Mouse (Mus musculus) lung, embryonic 14.5 days (tissue): ENCODE measurements around the gene Mgat5b. TPM values are rescaled to one million over a fixed set of nuclear protein-coding genes. Genes with fewer than 3 reads are reported as not detected.
A peak's percentile ranks its signal among the peaks of the same experiment; 100 is the strongest.

ENCODE experiments used
- ATAC-seq: fragments of 200-750 bp; cut with Nextera tagmentation; 2 replicates; pipeline ENCODE4 v1.8.0; 2017; ENCODE audit warnings: mild to moderate bottlenecking, moderate TSS enrichment, moderate library complexity; ENCODE audit not compliant: insufficient read depth
- DNase-seq: peaks from one replicate; pipeline ENCODE4 v3.0.0-alpha.2; 2015
- H3K27ac ChIP-seq: fragments of 300-500 bp; sonication (generic); 2 replicates; pipeline ENCODE4 v1.5.1; 2014; ENCODE audit warnings: low read depth, mild to moderate bottlenecking, moderate library complexity
- H3K27me3 ChIP-seq: fragments of 300-500 bp; sonication (generic); 2 replicates; pipeline ENCODE4 v1.6.1; 2014; ENCODE audit warnings: low read length, control low read depth; ENCODE audit not compliant: insufficient read depth
- H3K36me3 ChIP-seq: fragments of 300-500 bp; sonication (generic); 2 replicates; pipeline ENCODE4 v1.6.1; 2014; ENCODE audit warnings: control low read depth; ENCODE audit not compliant: insufficient read depth
- H3K4me1 ChIP-seq: fragments of 300-500 bp; sonication (generic); 2 replicates; pipeline ENCODE4 v1.6.1; 2014; ENCODE audit warnings: antibody characterized with exemption, control low read depth; ENCODE audit not compliant: insufficient read depth
- H3K4me2 ChIP-seq: fragments of 300-500 bp; sonication (generic); 2 replicates; pipeline ENCODE4 v1.6.1; 2014; ENCODE audit warnings: mild to moderate bottlenecking
- H3K4me3 ChIP-seq: fragments of 300-500 bp; sonication (generic); 2 replicates; pipeline ENCODE4 v1.5.1; 2014; ENCODE audit warnings: low read depth, low read length
- H3K9ac ChIP-seq: fragments of 300-500 bp; sonication (generic); 2 replicates; pipeline ENCODE4 v1.6.1; 2014
- H3K9me3 ChIP-seq: fragments of 300-500 bp; sonication (generic); 2 replicates; pipeline ENCODE4 v1.6.1; 2016; ENCODE audit warnings: low read depth, low read length, control low read depth
- CTCF ChIP-seq: IDR thresholded peaks from 2 replicates; pipeline ENCODE4 v1.5.1; 2016; ENCODE audit warnings: antibody characterized with exemption, low read depth
- WGBS: fragments of 180-500 bp; shearing (Covaris S2); extraction: QIAGEN DNeasy Blood & Tissue Kit; methylation state at CpG from one replicate; pipeline ENCODE4 v1.1.7; 2014; 5-methylcytosine and 5-hydroxymethylcytosine counted together
- polyA plus RNA-seq: library from polyadenylated mRNA; unstranded; fragments of >200 nt; fragmentation: Nextera tagmentation; extraction: Ambion mirVana; gene quantifications from 2 replicates; pipeline ENCODE4 v1.2.1, GENCODE M21; 2014

Gene Mgat5b
- polyA plus RNA-seq, 1 experiment from 2014 or later: 0.59 TPM

DNA sequence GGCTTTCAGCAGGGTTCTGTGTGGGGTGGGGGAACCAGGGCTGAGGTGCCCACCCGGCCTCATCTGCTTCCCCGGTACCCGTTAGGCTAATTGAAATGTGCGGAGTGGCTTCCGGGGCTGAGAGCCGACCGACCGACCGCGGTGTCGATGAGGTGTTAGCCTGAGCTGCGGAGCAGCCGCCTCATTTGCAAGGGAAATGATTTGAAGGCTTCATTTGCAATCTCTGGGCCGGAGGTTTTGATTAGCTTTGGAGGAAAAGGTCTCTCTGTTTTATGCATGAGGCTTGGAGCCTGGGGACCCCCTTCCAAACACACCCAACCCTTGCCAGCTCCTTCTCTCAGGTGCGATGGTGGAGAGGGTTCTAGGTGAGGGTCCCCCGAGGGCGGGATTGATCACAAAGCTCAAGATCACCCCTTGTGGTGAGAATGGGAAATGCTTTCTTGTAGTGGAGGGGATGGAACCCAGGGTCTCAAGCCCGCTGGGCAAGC, 75.5 kb downstream of the Mgat5b start:
- DNase-seq: peak; percentile 74
- WGBS: 4% methylated on average over 18 of the region's 18 CpGs

GRCm38 (mm10) chr11:116996976-116997375, 78.3 kb downstream of the Mgat5b start:
- H3K4me1 ChIP-seq: no peaks in the 10 kb centered on the region
- no peaks in the 10 kb centered on the region for H3K9me3 ChIP-seq
- ATAC-seq (no peak), DNase-seq (no peak)
- no peak overlapping the region for H3K9ac ChIP-seq
- H3K36me3 ChIP-seq: no peaks in the 10 kb centered on the region
- 18% methylated on average over 3 of the region's 3 CpGs for WGBS
- no peak overlapping the region for H3K4me3 ChIP-seq
- no peak overlapping the region for H3K27ac ChIP-seq
- no peak for TF ChIP-seq CTCF
- no peak overlapping the region for H3K4me2 ChIP-seq
- H3K27me3 ChIP-seq: peaks cover 17% of the 10 kb centered on the region

More for the DNA sequence above, 75.5 kb downstream of the Mgat5b start:
- Histone ChIP-seq H3K4me2 (peak overlapping the region; percentile 8; the same call in 1 of the 2 replicates), H3K9ac (no peak overlapping the region), H3K4me3 (no peak overlapping the region), H3K27ac (no peak overlapping the region), H3K9me3 (no peaks in the 10 kb centered on the region), H3K4me1 (no peaks in the 10 kb centered on the region), H3K27me3 (peaks cover 17% of the 10 kb centered on the region), H3K36me3 (no peaks in the 10 kb centered on the region)
- TF ChIP-seq CTCF: peak; percentile 78
- no peak for ATAC-seq

DNA sequence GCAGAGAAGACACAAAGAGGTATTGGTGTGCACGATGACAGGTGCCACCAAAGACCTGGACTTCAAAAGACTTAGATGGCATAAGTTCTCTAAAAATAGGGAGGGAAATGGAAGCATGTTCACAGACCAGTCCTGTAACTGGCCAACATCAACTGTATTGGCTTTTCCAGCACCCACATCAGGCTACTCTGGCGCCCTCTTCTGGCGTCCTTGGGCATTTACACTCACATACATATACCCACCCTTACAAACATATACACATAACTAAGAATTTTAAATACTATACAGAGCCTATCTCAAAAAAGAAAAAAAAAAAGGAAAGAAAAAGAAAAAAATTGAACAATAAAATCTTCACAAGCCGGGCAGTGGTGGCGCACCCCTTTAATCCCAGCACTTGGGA, 80.3 kb downstream of the Mgat5b start:
- TF ChIP-seq CTCF: peak; percentile 43
- WGBS: 92% methylated on average over 5 of the region's 5 CpGs
- no peak for ATAC-seq
- no peak overlapping the region for H3K4me2 ChIP-seq
- H3K9me3 ChIP-seq: no peaks in the 10 kb centered on the region
- no peak overlapping the region for H3K27ac ChIP-seq
- no peak overlapping the region for H3K9ac ChIP-seq
- no peak overlapping the region for H3K4me3 ChIP-seq
- no peak for DNase-seq
- H3K27me3 ChIP-seq: peaks cover 11% of the 10 kb centered on the region
- H3K4me1 ChIP-seq: no peaks in the 10 kb centered on the region
- no peaks in the 10 kb centered on the region for H3K36me3 ChIP-seq

- Histone ChIP-seq H3K27ac (no peak overlapping the region), H3K9ac (no peak overlapping the region), H3K9me3 (no peaks in the 10 kb centered on the region), H3K4me2 (no peak overlapping the region), H3K4me1 (no peaks in the 10 kb centered on the region), H3K27me3 (no peaks in the 10 kb centered on the region), H3K36me3 (no peaks in the 10 kb centered on the region), H3K4me3 (no peak overlapping the region)
- DNase-seq (no peak), ATAC-seq (no peak)
- 6% methylated on average over 3 of the region's 3 CpGs for WGBS
- TF ChIP-seq CTCF: no peak
These were observed 81.6 kb downstream of the Mgat5b start for GRCm38 (mm10) chr11:117000219-117000618.

DNA sequence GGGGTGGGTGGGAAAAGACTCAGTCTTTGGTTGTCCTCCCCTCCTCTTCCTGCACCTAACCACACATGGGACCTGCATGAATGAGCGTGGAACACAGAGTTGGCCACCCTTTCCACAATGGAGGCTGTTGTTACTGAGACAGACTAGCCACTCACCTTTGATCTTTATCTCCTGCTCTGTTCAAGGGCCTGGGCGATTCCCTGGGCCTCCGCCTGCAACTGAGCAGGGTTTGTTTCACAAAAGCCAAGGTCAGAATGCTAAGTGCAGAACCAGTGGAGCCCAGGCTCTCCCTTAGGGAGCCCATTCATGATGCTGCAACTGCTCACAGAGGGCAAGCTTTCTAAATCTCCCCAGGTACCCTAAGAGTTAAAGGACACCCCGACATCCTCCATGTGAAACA, 83.1 kb downstream of the Mgat5b start:
- Histone ChIP-seq H3K27ac (peak overlapping the region; percentile 12; the same call in 1 of the 2 replicates), H3K36me3 (no peaks in the 10 kb centered on the region), H3K4me3 (no peak overlapping the region), H3K9ac (no peak overlapping the region), H3K4me1 (no peaks in the 10 kb centered on the region), H3K9me3 (no peaks in the 10 kb centered on the region), H3K4me2 (no peak overlapping the region), H3K27me3 (no peaks in the 10 kb centered on the region)
- ATAC-seq (no peak; the same call in 1 of the 2 replicates), DNase-seq (peak; percentile 19)
- WGBS: 38% methylated on average over 4 of the region's 4 CpGs
- no peak for TF ChIP-seq CTCF

GRCm38 (mm10) chr11:117003503-117003902, 84.8 kb downstream of the Mgat5b start:
- no peak for ATAC-seq
- Histone ChIP-seq H3K4me3 (no peak overlapping the region), H3K4me1 (no peaks in the 10 kb centered on the region), H3K4me2 (peak overlapping the region; percentile 5; the same call in 1 of the 2 replicates), H3K36me3 (no peaks in the 10 kb centered on the region), H3K27me3 (no peaks in the 10 kb centered on the region), H3K27ac (no peak overlapping the region), H3K9me3 (no peaks in the 10 kb centered on the region), H3K9ac (no peak overlapping the region)
- WGBS: 42% methylated on average over 9 of the region's 9 CpGs
- no peak for DNase-seq
- no peak for TF ChIP-seq CTCF

GRCm38 (mm10) chr11:117004277-117004676, 85.6 kb downstream of the Mgat5b start:
- H3K27me3 ChIP-seq: no peaks in the 10 kb centered on the region
- TF ChIP-seq CTCF: no peak
- peak overlapping the region; percentile 18; the same call in 1 of the 2 replicates for H3K4me2 ChIP-seq
- no peaks in the 10 kb centered on the region for H3K9me3 ChIP-seq
- no peaks in the 10 kb centered on the region for H3K36me3 ChIP-seq
- DNase-seq: peak; percentile 55
- no peak overlapping the region for H3K27ac ChIP-seq
- ATAC-seq: 0 out of 2 replicates have a peak, but pooled peaks have one; percentile 68
- H3K4me3 ChIP-seq: no peak overlapping the region
- 13% methylated on average over 9 of the region's 9 CpGs for WGBS
- no peaks in the 10 kb centered on the region for H3K4me1 ChIP-seq
- no peak overlapping the region for H3K9ac ChIP-seq
